Mouse (Mus musculus) retina, adult 2 months (tissue): ENCODE measurements around the gene Olfr1298.

Experiments
- DNase-seq: peaks from one replicate; pipeline ENCODE4 v3.0.0-alpha.2; 2012; ENCODE audit warnings: low read depth, low spot score

Olfr1298 gene

GRCm38 (mm10) chr2:111649101-111649500 is at the start of gene Olfr1298:
Gene Olfr1298 (minus strand): TSS chr2:111649201.
- DNase-seq, result no peak

GRCm38 (mm10) chr2:111661119-111661518 is 12.1 kb upstream of the Olfr1298 start, which contains the start of gene Olfr1299:
Gene Olfr1299 (plus strand): TSS chr2:111661419.
- no peak for DNase-seq

- no peak for DNase-seq
Measured at GRCm38 (mm10) chr2:111626397-111626796, 22.6 kb downstream of the Olfr1298 start, which contains the start of gene Olfr1297. Gene Olfr1297 (minus strand): TSS chr2:111626497.
